Mouse (Mus musculus): ENCODE measurements at regions not wholly inside any gene's neighbourhood (a gene's known extent, or its start where the extent isn't known, plus 50 kb on each side); places are given as distances from the start of the nearest gene placed in this dataset.

GRCm38 (mm10) chr13:112160173-112160641 is 128.0 kb upstream of the Ankrd55 start:
- ATAC-seq (ENCODE audit: poor library complexity, severe bottlenecking): no peak

- ATAC-seq (ENCODE audit: poor library complexity, severe bottlenecking): no peak
Observed at GRCm38 (mm10) chr13:112160726-112161125, 127.5 kb upstream of the Ankrd55 start.

- no peak for ATAC-seq (ENCODE audit: poor library complexity, severe bottlenecking)
Observed at GRCm38 (mm10) chr13:112161886-112162285, 126.4 kb upstream of the Ankrd55 start.

- no peak for ATAC-seq (ENCODE audit: poor library complexity, severe bottlenecking)
Observed at GRCm38 (mm10) chr13:112165921-112166320, 122.3 kb upstream of the Ankrd55 start.

- 0 out of 2 replicates have a peak, but pooled peaks have one; percentile 31 for ATAC-seq (ENCODE audit: poor library complexity, severe bottlenecking)
Observed at GRCm38 (mm10) chr13:112166338-112166802, 121.9 kb upstream of the Ankrd55 start.

- ATAC-seq (ENCODE audit: poor library complexity, severe bottlenecking): peak; percentile 58
Observed at GRCm38 (mm10) chr13:112168468-112168867, 119.8 kb upstream of the Ankrd55 start.

GRCm38 (mm10) chr13:112170872-112171271 is 117.4 kb upstream of the Ankrd55 start:
- ATAC-seq (ENCODE audit: poor library complexity, severe bottlenecking): peak; percentile 27; the same call in 1 of the 2 replicates

GRCm38 (mm10) chr13:112171940-112172715 is 116.1 kb upstream of the Ankrd55 start:
- no peak for ATAC-seq (ENCODE audit: poor library complexity, severe bottlenecking)

- ATAC-seq (ENCODE audit: poor library complexity, severe bottlenecking): 0 out of 2 replicates have a peak, but pooled peaks have one; percentile 20
Observed at GRCm38 (mm10) chr13:112173973-112174372, 114.3 kb upstream of the Ankrd55 start.

- ATAC-seq (ENCODE audit: poor library complexity, severe bottlenecking): no peak
Observed at GRCm38 (mm10) chr13:112178031-112178430, 110.2 kb upstream of the Ankrd55 start.

- ATAC-seq (ENCODE audit: poor library complexity, severe bottlenecking): no peak
Observed at GRCm38 (mm10) chr13:112183996-112184395, 104.3 kb upstream of the Ankrd55 start.

- ATAC-seq (ENCODE audit: poor library complexity, severe bottlenecking): no peak
Observed at GRCm38 (mm10) chr13:112185116-112185515, 103.1 kb upstream of the Ankrd55 start.

GRCm38 (mm10) chr13:112187226-112187625 is 101.0 kb upstream of the Ankrd55 start:
- ATAC-seq (ENCODE audit: poor library complexity, severe bottlenecking): no peak

- no peak for ATAC-seq (ENCODE audit: poor library complexity, severe bottlenecking)
Observed at GRCm38 (mm10) chr13:112188313-112188712, 99.9 kb upstream of the Ankrd55 start.

- ATAC-seq (ENCODE audit: poor library complexity, severe bottlenecking): no peak
Observed at GRCm38 (mm10) chr13:112188741-112189476, 99.3 kb upstream of the Ankrd55 start.

GRCm38 (mm10) chr13:112189605-112190004 is 98.6 kb upstream of the Ankrd55 start:
- ATAC-seq (ENCODE audit: poor library complexity, severe bottlenecking): no peak

- ATAC-seq (ENCODE audit: poor library complexity, severe bottlenecking): no peak
Observed at GRCm38 (mm10) chr13:112192192-112192905, 95.9 kb upstream of the Ankrd55 start.

- ATAC-seq (ENCODE audit: poor library complexity, severe bottlenecking): no peak
Observed at GRCm38 (mm10) chr13:112193676-112194075, 94.6 kb upstream of the Ankrd55 start.

- no peak for ATAC-seq (ENCODE audit: poor library complexity, severe bottlenecking)
Observed at GRCm38 (mm10) chr13:112194991-112195390, 93.3 kb upstream of the Ankrd55 start.

- peak; percentile 51; the same call in 1 of the 2 replicates for ATAC-seq (ENCODE audit: poor library complexity, severe bottlenecking)
Observed at GRCm38 (mm10) chr13:112196789-112197188, 91.5 kb upstream of the Ankrd55 start.

GRCm38 (mm10) chr13:112203721-112204120 is 84.5 kb upstream of the Ankrd55 start:
- no peak for ATAC-seq (ENCODE audit: poor library complexity, severe bottlenecking)

All from megakaryocyte, adult 5-6 weeks (primary cell).